Mouse (Mus musculus): ENCODE results near the gene Dusp13. TPM values are rescaled to one million over a fixed set of nuclear protein-coding genes. Genes with fewer than 3 reads are reported as not detected.
A peak's percentile ranks its signal among the peaks of the same experiment; 100 is the strongest.

Gene Dusp13
- polyA plus RNA-seq, 1 experiment from 2014 or later, result not detected

GRCm38 (mm10) chr14:21753367-21753766 is 2.4 kb upstream of the Dusp13 start:
- DNase-seq (ENCODE audit: low spot score), result no peak
- no peak overlapping the region for H3K4me2 ChIP-seq
- H3K4me1 ChIP-seq (replicated peaks; ENCODE audit: control insufficient read depth, insufficient read depth, low read length), result peaks cover 39% of the 10 kb centered on the region
- no peak overlapping the region for H3K4me3 ChIP-seq (ENCODE audit: low read depth, low read length)
- 71% methylated on average over 4 of the region's 4 CpGs for WGBS
- H3K36me3 ChIP-seq (ENCODE audit: control insufficient read depth, insufficient read depth, low read length), result no peaks in the 10 kb centered on the region
- H3K27me3 ChIP-seq (replicated peaks; ENCODE audit: control insufficient read depth, insufficient read depth, low read length), result no peaks in the 10 kb centered on the region
- H3K27ac ChIP-seq (ENCODE audit: low read depth, low read length), result no peak overlapping the region
- no peak overlapping the region for H3K9ac ChIP-seq (ENCODE audit: low read depth, low read length)
- no peak for ATAC-seq (replicated peaks; ENCODE audit: low FRiP score)
- no peaks in the 10 kb centered on the region for H3K9me3 ChIP-seq (ENCODE audit: control insufficient read depth, low read length)

- H3K4me2 ChIP-seq, result peak overlapping the region; percentile 86; the same call in 1 of the 2 replicates
- H3K4me1 ChIP-seq (replicated peaks; ENCODE audit: control insufficient read depth, insufficient read depth, low read length), result peaks cover 34% of the 10 kb centered on the region
- H3K27ac ChIP-seq (ENCODE audit: low read depth, low read length), result no peak overlapping the region
- H3K9me3 ChIP-seq (ENCODE audit: control insufficient read depth, low read length), result no peaks in the 10 kb centered on the region
- no peaks in the 10 kb centered on the region for H3K36me3 ChIP-seq (ENCODE audit: control insufficient read depth, insufficient read depth, low read length)
- ATAC-seq (replicated peaks; ENCODE audit: low FRiP score), result no peak
- 94% methylated on average over 3 of the region's 3 CpGs for WGBS
- no peak for DNase-seq (ENCODE audit: low spot score)
- no peaks in the 10 kb centered on the region for H3K27me3 ChIP-seq (replicated peaks; ENCODE audit: control insufficient read depth, insufficient read depth, low read length)
- no peak overlapping the region for H3K9ac ChIP-seq (ENCODE audit: low read depth, low read length)
- H3K4me3 ChIP-seq (ENCODE audit: low read depth, low read length), result no peak overlapping the region
Observed at GRCm38 (mm10) chr14:21752411-21752810, 1.4 kb upstream of the Dusp13 start.

DNA sequence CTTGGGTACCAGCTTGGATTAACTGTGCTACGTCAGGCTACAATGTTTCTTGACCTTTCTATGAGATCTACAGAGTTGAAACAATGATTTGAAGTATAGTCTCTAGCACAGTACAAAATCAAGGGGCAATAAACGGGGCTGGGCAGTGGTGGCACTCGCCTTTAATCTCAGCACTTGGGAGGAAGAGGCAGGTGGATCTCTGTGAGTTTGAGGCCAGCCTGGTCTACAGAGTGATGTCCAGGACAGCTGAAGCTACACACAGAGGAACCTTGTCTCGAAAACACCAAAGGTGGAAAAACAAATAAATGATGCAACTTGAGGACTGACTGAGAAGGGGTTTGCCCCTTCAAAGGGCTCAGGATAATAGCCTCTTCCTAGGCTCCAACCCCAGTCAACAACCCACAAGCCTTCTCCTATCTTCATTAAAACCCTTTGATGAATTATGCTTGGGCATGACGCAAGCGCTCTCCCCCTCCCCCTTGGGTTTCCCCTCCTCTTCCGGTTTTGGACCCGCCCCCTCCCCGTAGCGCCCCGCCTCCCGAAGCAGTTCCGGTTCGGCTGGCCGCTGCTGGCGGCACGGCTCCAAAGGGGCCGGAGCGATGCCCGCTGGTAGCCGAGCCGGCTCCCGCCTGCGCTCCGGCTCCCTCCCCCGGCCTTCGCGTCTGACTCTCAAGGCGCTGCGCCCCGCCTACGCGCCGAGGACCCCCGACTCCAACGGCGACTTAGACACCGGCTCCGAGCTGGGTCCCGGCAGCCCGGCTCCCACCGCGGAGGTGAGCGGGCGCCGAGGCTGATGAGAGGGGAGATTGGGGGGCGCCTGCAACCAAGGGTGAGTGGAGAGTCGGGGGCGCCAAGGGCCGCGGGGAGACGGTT is 737 bp downstream of the Dusp13 start, which contains the start of gene Samd8:
Gene Samd8, plus strand, starts transcription at position 524 of the 873 bp plus-strand sequence.
- Histone ChIP-seq H3K27me3 (replicated peaks; ENCODE audit: control insufficient read depth, insufficient read depth, low read length) (no peaks in the 10 kb centered on the region), H3K9me3 (ENCODE audit: control insufficient read depth, low read length) (no peaks in the 10 kb centered on the region), H3K4me3 (ENCODE audit: low read depth, low read length) (peak within 1 kb of the TSS; percentile 98), H3K9ac (ENCODE audit: low read depth, low read length) (peak within 1 kb of the TSS; percentile 66), H3K36me3 (ENCODE audit: control insufficient read depth, insufficient read depth, low read length) (no peaks in the 10 kb centered on the region), H3K4me2 (peak within 1 kb of the TSS; percentile 86), H3K27ac (ENCODE audit: low read depth, low read length) (peak within 1 kb of the TSS; percentile 70), H3K4me1 (replicated peaks; ENCODE audit: control insufficient read depth, insufficient read depth, low read length) (peaks cover 25% of the 10 kb centered on the region)
- peak; percentile 89 for DNase-seq (ENCODE audit: low spot score)
- WGBS, result 6% methylated on average over 52 of the region's 52 CpGs
- peak; percentile 85 for ATAC-seq (replicated peaks; ENCODE audit: low FRiP score)

DNA sequence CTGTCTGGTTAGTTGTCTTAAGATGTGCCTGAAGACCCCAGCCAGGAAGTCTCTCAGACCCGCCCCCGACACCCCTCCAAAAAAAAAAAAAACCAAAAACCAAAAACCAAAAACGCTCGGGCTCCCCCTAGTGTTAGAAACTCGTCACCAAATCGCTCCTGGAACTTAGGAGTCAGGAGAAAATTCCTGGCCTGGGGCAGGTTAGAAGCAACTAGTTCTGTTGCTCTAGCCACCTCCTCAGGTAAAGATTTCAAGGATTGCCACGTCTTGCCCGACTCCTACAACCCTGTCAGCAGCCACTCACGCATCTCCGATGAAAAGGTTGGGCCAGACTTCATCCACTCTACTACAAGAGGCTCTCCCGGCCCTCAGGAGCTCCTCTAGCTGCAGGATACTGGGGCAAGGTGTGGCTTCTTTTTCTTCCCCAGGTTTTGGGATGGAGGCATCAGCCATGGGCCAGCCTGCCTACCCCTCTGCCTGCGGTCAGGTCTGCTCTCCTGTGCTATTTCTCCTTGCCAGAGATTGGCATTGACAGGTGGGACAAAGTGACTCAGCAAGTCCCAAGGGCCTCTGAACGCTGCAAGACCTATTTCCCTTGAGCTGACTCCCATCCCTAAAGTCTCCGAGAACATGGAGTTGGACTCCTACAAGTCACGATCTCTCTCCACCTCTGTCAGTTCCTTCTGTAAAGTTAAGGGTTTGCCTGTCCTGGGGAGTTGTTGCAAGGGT is 2.7 kb downstream of the Dusp13 start:
- no peak overlapping the region for H3K4me3 ChIP-seq (ENCODE audit: low read depth, low read length)
- no peak overlapping the region for H3K4me2 ChIP-seq
- H3K9ac ChIP-seq (ENCODE audit: low read depth, low read length), result no peak overlapping the region
- H3K27ac ChIP-seq (ENCODE audit: low read depth, low read length), result no peak overlapping the region
- WGBS, result 36% methylated on average over 15 of the region's 15 CpGs
- no peak for ATAC-seq (replicated peaks; ENCODE audit: low FRiP score)
- H3K9me3 ChIP-seq (ENCODE audit: control insufficient read depth, low read length), result no peaks in the 10 kb centered on the region
- no peaks in the 10 kb centered on the region; the same call in 1 of the 2 replicates for H3K27me3 ChIP-seq (replicated peaks; ENCODE audit: control insufficient read depth, insufficient read depth, low read length)
- no peaks in the 10 kb centered on the region for H3K36me3 ChIP-seq (ENCODE audit: control insufficient read depth, insufficient read depth, low read length)
- no peak for DNase-seq (ENCODE audit: low spot score)
- peaks cover 15% of the 10 kb centered on the region; the same call in 1 of the 2 replicates for H3K4me1 ChIP-seq (replicated peaks; ENCODE audit: control insufficient read depth, insufficient read depth, low read length)

- ATAC-seq (replicated peaks; ENCODE audit: low FRiP score) (no peak), DNase-seq (ENCODE audit: low spot score) (no peak)
- H3K9ac ChIP-seq (ENCODE audit: low read depth, low read length), result no peak overlapping the region
- no peak overlapping the region for H3K4me2 ChIP-seq
- H3K36me3 ChIP-seq (ENCODE audit: control insufficient read depth, insufficient read depth, low read length), result no peaks in the 10 kb centered on the region
- H3K9me3 ChIP-seq (ENCODE audit: control insufficient read depth, low read length), result no peaks in the 10 kb centered on the region
- H3K27me3 ChIP-seq (replicated peaks; ENCODE audit: control insufficient read depth, insufficient read depth, low read length), result no peaks in the 10 kb centered on the region; the same call in 1 of the 2 replicates
- no peak overlapping the region for H3K4me3 ChIP-seq (ENCODE audit: low read depth, low read length)
- peaks cover 12% of the 10 kb centered on the region; the same call in 1 of the 2 replicates for H3K4me1 ChIP-seq (replicated peaks; ENCODE audit: control insufficient read depth, insufficient read depth, low read length)
- H3K27ac ChIP-seq (ENCODE audit: low read depth, low read length), result no peak overlapping the region
- WGBS, result 66% methylated on average over 14 of the region's 14 CpGs
Observed at GRCm38 (mm10) chr14:21747436-21748141, 3.4 kb downstream of the Dusp13 start.

DNA sequence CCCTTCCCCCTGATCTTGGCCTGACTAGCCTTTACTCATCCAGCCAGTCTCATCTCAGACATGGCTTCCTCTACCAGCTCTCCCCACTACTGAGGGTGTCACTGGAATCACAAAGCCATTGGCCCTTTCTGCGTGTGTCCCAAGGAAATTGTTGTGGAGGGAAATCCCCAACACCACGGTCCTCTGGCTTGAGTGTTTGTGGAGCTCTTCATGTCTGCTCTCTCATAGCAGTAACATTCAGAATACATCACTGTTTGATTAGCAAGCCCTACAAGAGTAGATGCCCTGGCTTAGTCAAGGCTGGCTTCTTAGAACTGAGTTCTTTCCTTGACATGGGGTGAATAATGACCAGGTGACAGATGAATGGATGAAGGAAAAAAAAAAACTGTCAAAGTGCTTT is 4.1 kb downstream of the Dusp13 start:
- H3K4me1 ChIP-seq (replicated peaks; ENCODE audit: control insufficient read depth, insufficient read depth, low read length), result peaks cover 7% of the 10 kb centered on the region; the same call in 1 of the 2 replicates
- 77% methylated on average over 2 of the region's 2 CpGs for WGBS
- H3K4me2 ChIP-seq, result no peak overlapping the region
- no peak overlapping the region for H3K9ac ChIP-seq (ENCODE audit: low read depth, low read length)
- no peaks in the 10 kb centered on the region; the same call in 1 of the 2 replicates for H3K27me3 ChIP-seq (replicated peaks; ENCODE audit: control insufficient read depth, insufficient read depth, low read length)
- DNase-seq (ENCODE audit: low spot score) (no peak), ATAC-seq (replicated peaks; ENCODE audit: low FRiP score) (no peak)
- no peak overlapping the region for H3K4me3 ChIP-seq (ENCODE audit: low read depth, low read length)
- no peaks in the 10 kb centered on the region for H3K36me3 ChIP-seq (ENCODE audit: control insufficient read depth, insufficient read depth, low read length)
- no peaks in the 10 kb centered on the region for H3K9me3 ChIP-seq (ENCODE audit: control insufficient read depth, low read length)
- no peak overlapping the region for H3K27ac ChIP-seq (ENCODE audit: low read depth, low read length)

DNA sequence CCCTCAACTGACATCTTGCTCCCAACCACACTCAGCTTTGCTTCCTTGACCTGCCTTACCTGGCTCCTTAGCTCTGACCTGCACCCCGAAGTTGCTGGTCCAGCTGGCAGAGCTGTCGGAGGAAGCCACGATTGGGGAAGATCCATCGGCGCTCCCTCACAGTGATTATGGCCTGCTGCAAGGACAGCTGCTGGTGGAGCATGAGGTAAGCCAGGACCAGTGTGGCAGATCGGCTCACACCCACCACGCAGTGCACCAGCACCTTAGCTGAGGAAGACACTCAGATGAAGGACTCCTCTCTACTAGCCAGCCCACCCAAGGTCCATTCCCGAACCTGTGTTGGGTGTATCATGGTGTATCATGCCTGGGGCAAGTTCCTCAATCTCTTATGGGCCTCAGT is 4.7 kb downstream of the Dusp13 start:
- DNase-seq (ENCODE audit: low spot score) (no peak), ATAC-seq (replicated peaks; ENCODE audit: low FRiP score) (no peak)

GRCm38 (mm10) chr14:21745149-21745548 is 5.8 kb downstream of the Dusp13 start:
- Histone ChIP-seq H3K9ac (ENCODE audit: low read depth, low read length) (no peak overlapping the region), H3K27ac (ENCODE audit: low read depth, low read length) (no peak overlapping the region), H3K4me2 (no peak overlapping the region), H3K36me3 (ENCODE audit: control insufficient read depth, insufficient read depth, low read length) (no peaks in the 10 kb centered on the region), H3K4me1 (replicated peaks; ENCODE audit: control insufficient read depth, insufficient read depth, low read length) (no peaks in the 10 kb centered on the region), H3K9me3 (ENCODE audit: control insufficient read depth, low read length) (no peaks in the 10 kb centered on the region), H3K27me3 (replicated peaks; ENCODE audit: control insufficient read depth, insufficient read depth, low read length) (no peaks in the 10 kb centered on the region; the same call in 1 of the 2 replicates), H3K4me3 (ENCODE audit: low read depth, low read length) (no peak overlapping the region)
- no peak for ATAC-seq (replicated peaks; ENCODE audit: low FRiP score)
- 52% methylated on average over 5 of the region's 5 CpGs for WGBS
- DNase-seq (ENCODE audit: low spot score), result no peak

More for the DNA sequence above, 4.7 kb downstream of the Dusp13 start:
- H3K9ac ChIP-seq (ENCODE audit: low read depth, low read length), result no peak overlapping the region
- 84% methylated on average over 8 of the region's 8 CpGs for WGBS
- peaks cover under 1% of the 10 kb centered on the region; the same call in 1 of the 2 replicates for H3K4me1 ChIP-seq (replicated peaks; ENCODE audit: control insufficient read depth, insufficient read depth, low read length)
- no peaks in the 10 kb centered on the region; the same call in 1 of the 2 replicates for H3K27me3 ChIP-seq (replicated peaks; ENCODE audit: control insufficient read depth, insufficient read depth, low read length)
- no peak overlapping the region for H3K4me3 ChIP-seq (ENCODE audit: low read depth, low read length)
- H3K9me3 ChIP-seq (ENCODE audit: control insufficient read depth, low read length), result no peaks in the 10 kb centered on the region
- no peaks in the 10 kb centered on the region for H3K36me3 ChIP-seq (ENCODE audit: control insufficient read depth, insufficient read depth, low read length)
- no peak overlapping the region for H3K4me2 ChIP-seq
- H3K27ac ChIP-seq (ENCODE audit: low read depth, low read length), result no peak overlapping the region

Measured in liver, embryonic 11.5 days (tissue).